Comparison of ENCODE assay signal across 8 mouse cellular contexts in genomic region chr3:109171070-109171778, GRCm38 (mm10). TPM values are rescaled to one million over a fixed set of nuclear protein-coding genes. Genes with fewer than 3 reads are reported as not detected.
DNase-seq lines count a peak whose midpoint lies in the region; ATAC-seq and TF ChIP-seq lines count a peak whose summit lies in the region.

No protein-coding gene starts in this region.

- TF ChIP-seq CTCF in intestine, postnatal 0 days (IDR thresholded peaks at IDR 0.05; ENCODE audit: low read depth), result peak; percentile 89

- H3K4me1 ChIP-seq in liver, embryonic 12.5 days, result no peaks in the 10 kb centered on the region
- H3K4me1 ChIP-seq in intestine, postnatal 0 days (replicated peaks; ENCODE audit: control insufficient read depth, insufficient read depth, low read length), result no peaks in the 10 kb centered on the region
- no peaks in the 10 kb centered on the region for H3K4me1 ChIP-seq in midbrain, embryonic 11.5 days (ENCODE audit: control insufficient read depth, insufficient read depth, low read length)

- H3K4me2 ChIP-seq in liver, embryonic 12.5 days, result no peak overlapping the region
- H3K4me2 ChIP-seq in intestine, postnatal 0 days (replicated peaks; ENCODE audit: low read depth), result no peak overlapping the region
- H3K4me2 ChIP-seq in midbrain, embryonic 11.5 days, result no peak overlapping the region

- no peak overlapping the region for H3K9ac ChIP-seq in liver, embryonic 12.5 days
- H3K9ac ChIP-seq in intestine, postnatal 0 days (ENCODE audit: low read depth, low read length), result no peak overlapping the region
- no peak overlapping the region for H3K9ac ChIP-seq in midbrain, embryonic 11.5 days (ENCODE audit: low read length)

- H3K27me3 ChIP-seq in liver, embryonic 12.5 days (replicated peaks), result no peaks in the 10 kb centered on the region
- no peaks in the 10 kb centered on the region for H3K27me3 ChIP-seq in intestine, postnatal 0 days (replicated peaks; ENCODE audit: control insufficient read depth, insufficient read depth, low read length)
- no peaks in the 10 kb centered on the region for H3K27me3 ChIP-seq in midbrain, embryonic 11.5 days (ENCODE audit: control insufficient read depth, insufficient read depth, low read length)

- no peak for ATAC-seq in liver, embryonic 12.5 days
- no peak for ATAC-seq in intestine, postnatal 0 days
- peak; percentile 83 for ATAC-seq in midbrain, embryonic 11.5 days (ENCODE audit: low FRiP score)

- WGBS in liver, embryonic 12.5 days (ENCODE audit: insufficient replicate concordance), result 23% methylated on average over 15 of the region's 15 CpGs
- WGBS in intestine, postnatal 0 days, result 31% methylated on average over 15 of the region's 15 CpGs
- WGBS in midbrain, embryonic 11.5 days, result 32% methylated on average over 15 of the region's 15 CpGs

- H3K4me3 ChIP-seq in liver, embryonic 12.5 days, result no peak overlapping the region
- H3K4me3 ChIP-seq in intestine, postnatal 0 days (ENCODE audit: low read depth, low read length), result no peak overlapping the region
- no peak overlapping the region for H3K4me3 ChIP-seq in midbrain, embryonic 11.5 days (ENCODE audit: low read depth, low read length)

- intact Hi-C loops in left cerebral cortex, postnatal 14 days (cut with DNase I), result loop anchor here (1.0 to 5.0 kb wide), 3 partner anchors 171 to 320 kb away; partner anchors contain the start of gene Vav3

- no peak overlapping the region for H3K27ac ChIP-seq in liver, embryonic 12.5 days
- no peak overlapping the region for H3K27ac ChIP-seq in intestine, postnatal 0 days (ENCODE audit: low read depth, low read length)
- no peak overlapping the region for H3K27ac ChIP-seq in midbrain, embryonic 11.5 days (ENCODE audit: low read depth, low read length)

- H3K9me3 ChIP-seq in liver, embryonic 12.5 days (replicated peaks), result no peaks in the 10 kb centered on the region
- H3K9me3 ChIP-seq in intestine, postnatal 0 days (ENCODE audit: control insufficient read depth), result no peaks in the 10 kb centered on the region
- H3K9me3 ChIP-seq in midbrain, embryonic 11.5 days (ENCODE audit: control insufficient read depth, low read length), result no peaks in the 10 kb centered on the region

- no peaks in the 10 kb centered on the region for H3K36me3 ChIP-seq in liver, embryonic 12.5 days
- peaks cover 11% of the 10 kb centered on the region; the same call in 1 of the 2 replicates for H3K36me3 ChIP-seq in intestine, postnatal 0 days (ENCODE audit: control insufficient read depth, insufficient read depth)
- no peaks in the 10 kb centered on the region for H3K36me3 ChIP-seq in midbrain, embryonic 11.5 days (ENCODE audit: control insufficient read depth, insufficient read depth, low read length)

- DNase-seq in liver, result peak; percentile 58
- peak; percentile 53 to 66 for DNase-seq in cerebellum, postnatal 36 days
- peak; percentile 70 to 80 for DNase-seq in frontal cortex, postnatal 36 days (ENCODE audit: low spot score in 2 of 2)
- DNase-seq in left cerebral cortex, postnatal 14 days (ENCODE audit: low spot score in 2 of 2), result peak; percentile 76 to 82
- peak; percentile 91 for DNase-seq in midbrain, embryonic 11.5 days (ENCODE audit: low spot score, missing footprints)
- peak; percentile 38 to 58 for DNase-seq in right cerebral cortex, postnatal 36 days (ENCODE audit: low spot score in 2 of 2)

RNA-seq across cellular contexts. Expression of gene Slc25a24, which starts 48.3 kb away (rescaled TPM):
- polyA plus RNA-seq in liver, embryonic 12.5 days (2016; fragmentation: Nextera tagmentation; extraction: Ambion mirVana), result 10.0 and 10.1 TPM in 2 replicates
- 18.7 and 20.9 TPM in 2 replicates for polyA plus RNA-seq in intestine, postnatal 0 days (2015; fragmentation: Nextera tagmentation; extraction: Ambion mirVana)
- 1 to 10 TPM; 2.9 to 3.3 TPM for total RNA-seq in left cerebral cortex, postnatal 14 days (2021)
- 32.1 and 38.7 TPM in 2 replicates for polyA plus RNA-seq in midbrain, embryonic 11.5 days (2014; fragmentation: Nextera tagmentation; extraction: Ambion mirVana)
